Mouse (Mus musculus) embryonic facial prominence, embryonic 13.5 days (tissue): ENCODE data around the gene Myo1d. TPM values are rescaled to one million over a fixed set of nuclear protein-coding genes. Genes with fewer than 3 reads are reported as not detected.

Experiments used
- ATAC-seq: fragments of 200-750 bp; cut with Nextera tagmentation; 2 replicates; pipeline ENCODE4 v1.8.0; 2017; ENCODE audit warnings: low read depth; ENCODE audit not compliant: insufficient number of reproducible peaks, insufficient read depth, low FRiP score, low TSS enrichment
- H3K27ac ChIP-seq: fragments of 300-500 bp; sonication (generic); 2 replicates; pipeline ENCODE4 v1.5.1; 2015; ENCODE audit warnings: moderate library complexity, mild to moderate bottlenecking, inconsistent platforms
- H3K27me3 ChIP-seq: fragments of 300-500 bp; sonication (generic); 2 replicates; pipeline ENCODE4 v1.6.1; 2015; ENCODE audit warnings: mild to moderate bottlenecking, inconsistent platforms
- H3K36me3 ChIP-seq: fragments of 300-500 bp; sonication (generic); 2 replicates; pipeline ENCODE4 v1.6.1; 2015; ENCODE audit warnings: mild to moderate bottlenecking, inconsistent platforms
- H3K4me1 ChIP-seq: fragments of 300-500 bp; sonication (generic); 2 replicates; pipeline ENCODE4 v1.6.1; 2015; ENCODE audit warnings: inconsistent platforms
- H3K4me2 ChIP-seq: fragments of 300-500 bp; sonication (generic); 2 replicates; pipeline ENCODE4 v1.6.1; 2015; ENCODE audit warnings: moderate library complexity, mild to moderate bottlenecking, inconsistent platforms
- H3K4me3 ChIP-seq: fragments of 300-500 bp; sonication (generic); 2 replicates; pipeline ENCODE4 v1.5.1; 2015; ENCODE audit warnings: mild to moderate bottlenecking, inconsistent platforms
- H3K9ac ChIP-seq: fragments of 300-500 bp; sonication (generic); 2 replicates; pipeline ENCODE4 v1.6.1; 2015; ENCODE audit warnings: mild to moderate bottlenecking, inconsistent platforms
- H3K9me3 ChIP-seq: fragments of 300-500 bp; sonication (generic); 2 replicates; pipeline ENCODE4 v1.6.1; 2016; ENCODE audit warnings: inconsistent platforms
- WGBS: fragments of 180-500 bp; shearing (Covaris S2); methylation state at CpG from one replicate; pipeline ENCODE4 v1.1.7; 2015; ENCODE audit warnings: mixed read lengths; 5-methylcytosine and 5-hydroxymethylcytosine counted together
- polyA plus RNA-seq: library from polyadenylated mRNA; unstranded; fragments of >200 nt; fragmentation: Nextera tagmentation; extraction: Ambion mirVana; gene quantifications from 2 replicates; pipeline ENCODE4 v1.2.1, GENCODE M21; 2015

The Myo1d gene
- polyA plus RNA-seq, 1 experiment from 2014 or later, result 7.7 TPM

DNA sequence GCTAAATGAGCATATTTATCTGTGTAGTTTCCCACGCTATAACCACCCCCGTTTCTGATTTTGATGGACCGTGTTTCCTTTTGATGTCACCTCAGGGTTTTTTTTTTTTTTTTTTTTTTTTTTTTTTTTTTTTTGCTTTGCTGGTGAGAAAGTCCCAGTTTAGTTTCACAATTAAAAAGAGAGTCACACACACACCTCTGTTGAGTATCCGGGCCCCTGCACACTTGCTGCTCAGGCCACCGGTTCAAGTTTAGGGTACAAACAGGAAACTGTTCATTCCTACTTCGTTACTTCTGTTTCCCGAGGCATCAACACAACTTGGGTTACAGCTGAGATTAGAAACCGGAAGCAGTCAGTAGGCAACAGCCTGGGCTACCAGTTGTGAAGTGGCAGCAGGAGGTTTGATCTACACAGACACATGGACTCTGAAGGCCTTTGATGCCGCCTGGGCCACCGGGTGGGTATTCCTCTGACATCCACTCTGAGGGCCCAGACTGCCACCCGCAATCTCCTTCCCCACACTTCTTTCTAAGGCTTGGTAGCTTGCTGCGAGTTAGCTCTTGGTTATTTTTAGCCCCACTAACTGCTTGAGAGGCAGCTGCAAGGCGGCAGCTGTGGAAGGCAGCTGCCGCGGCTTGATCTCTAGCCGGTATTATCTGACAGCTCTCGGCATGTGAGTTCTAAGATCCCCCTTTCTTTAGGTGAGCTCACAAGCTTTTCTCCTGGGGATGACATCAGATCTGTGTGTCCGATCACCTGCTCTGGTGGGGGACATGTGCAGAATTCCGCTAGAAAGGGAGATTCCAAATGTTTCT is 271.3 kb downstream of the Myo1d start:
- peak overlapping the region; percentile 11; the same call in 1 of the 2 replicates for H3K9ac ChIP-seq
- H3K9me3 ChIP-seq, result no peaks in the 10 kb centered on the region
- 32% methylated on average over 19 of the region's 19 CpGs for WGBS
- H3K36me3 ChIP-seq, result no peaks in the 10 kb centered on the region
- H3K4me1 ChIP-seq, result peaks cover 25% of the 10 kb centered on the region
- no peak overlapping the region for H3K4me3 ChIP-seq
- H3K27ac ChIP-seq, result 0 out of 2 replicates have a peak overlapping the region, but pooled peaks have one; percentile 16
- H3K27me3 ChIP-seq, result no peaks in the 10 kb centered on the region
- H3K4me2 ChIP-seq, result peak overlapping the region; percentile 9; the same call in 1 of the 2 replicates
- ATAC-seq, result no peak

DNA sequence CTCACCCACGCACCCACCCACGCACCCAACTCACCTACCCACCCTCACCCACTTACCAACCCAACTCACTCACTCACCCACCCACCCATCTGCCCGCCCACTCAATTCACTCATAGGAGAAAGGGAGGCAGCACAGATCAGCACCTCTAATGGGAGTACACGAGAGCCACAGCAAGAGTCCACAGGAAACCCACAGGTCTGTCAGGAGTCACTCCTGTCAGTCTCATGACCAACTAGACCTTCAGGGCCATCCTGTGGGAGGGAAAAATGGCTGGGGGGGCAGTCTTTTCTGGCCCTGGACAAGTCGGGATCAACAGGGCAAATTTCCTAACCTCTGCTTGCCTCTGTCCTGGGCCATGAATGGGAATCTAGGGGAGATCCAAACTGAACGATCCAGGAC is 272.0 kb downstream of the Myo1d start:
- H3K9ac ChIP-seq, result no peak overlapping the region
- no peak for ATAC-seq
- no peaks in the 10 kb centered on the region for H3K27me3 ChIP-seq
- no peaks in the 10 kb centered on the region for H3K36me3 ChIP-seq
- H3K9me3 ChIP-seq, result no peaks in the 10 kb centered on the region
- peaks cover 26% of the 10 kb centered on the region for H3K4me1 ChIP-seq
- no peak overlapping the region for H3K4me3 ChIP-seq
- no peak overlapping the region for H3K27ac ChIP-seq
- 79% methylated on average over 6 of the region's 6 CpGs for WGBS
- H3K4me2 ChIP-seq, result no peak overlapping the region

DNA sequence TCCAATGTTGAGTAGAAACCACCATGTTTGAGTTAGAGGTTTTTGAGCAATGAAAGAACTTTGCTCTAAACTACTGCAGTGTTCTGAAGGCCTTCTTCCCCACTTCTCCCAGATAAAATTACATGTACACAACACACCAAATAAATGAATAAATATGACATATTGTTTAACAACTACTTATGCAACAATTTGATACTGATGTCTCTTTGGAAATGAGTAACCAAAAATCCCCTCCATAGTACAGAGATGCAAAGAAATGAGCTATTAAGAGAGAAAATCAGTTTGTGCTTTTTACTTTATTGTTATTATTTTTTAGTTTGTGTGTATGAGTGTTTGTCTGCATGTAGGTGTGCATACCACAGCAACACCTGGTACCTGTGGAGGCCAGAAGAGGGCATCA is 273.3 kb downstream of the Myo1d start:
- H3K36me3 ChIP-seq, result no peaks in the 10 kb centered on the region
- H3K27ac ChIP-seq, result no peak overlapping the region
- no peak overlapping the region for H3K4me3 ChIP-seq
- H3K4me2 ChIP-seq, result no peak overlapping the region
- no peak overlapping the region for H3K9ac ChIP-seq
- H3K4me1 ChIP-seq, result peaks cover 26% of the 10 kb centered on the region
- no peak for ATAC-seq
- no peaks in the 10 kb centered on the region for H3K9me3 ChIP-seq
- no peaks in the 10 kb centered on the region for H3K27me3 ChIP-seq

DNA sequence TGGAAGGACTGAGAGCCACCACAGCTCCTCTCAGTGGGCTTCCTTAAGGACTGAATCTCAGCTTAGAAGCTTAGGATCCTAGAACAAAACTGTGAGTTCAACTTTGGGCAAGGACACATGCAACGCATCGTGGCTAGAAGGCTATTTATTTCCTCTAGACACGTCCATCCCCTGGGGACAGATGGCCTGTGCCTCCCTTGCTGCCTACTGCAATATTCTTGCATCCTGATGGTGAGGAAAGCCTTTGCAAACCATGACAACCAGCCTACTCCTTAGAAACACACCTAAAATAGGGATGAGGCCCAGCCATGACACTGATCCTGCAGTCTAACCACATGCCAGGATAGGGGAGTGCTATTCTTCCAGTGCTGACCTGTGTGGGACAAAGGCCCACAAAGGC is 274.2 kb downstream of the Myo1d start:
- H3K9me3 ChIP-seq, result no peaks in the 10 kb centered on the region
- H3K4me3 ChIP-seq, result no peak overlapping the region
- H3K36me3 ChIP-seq, result no peaks in the 10 kb centered on the region
- 86% methylated on average over 3 of the region's 3 CpGs for WGBS
- no peaks in the 10 kb centered on the region for H3K27me3 ChIP-seq
- no peak overlapping the region for H3K4me2 ChIP-seq
- no peak for ATAC-seq
- no peak overlapping the region for H3K27ac ChIP-seq
- no peak overlapping the region for H3K9ac ChIP-seq
- H3K4me1 ChIP-seq, result peaks cover 26% of the 10 kb centered on the region

DNA sequence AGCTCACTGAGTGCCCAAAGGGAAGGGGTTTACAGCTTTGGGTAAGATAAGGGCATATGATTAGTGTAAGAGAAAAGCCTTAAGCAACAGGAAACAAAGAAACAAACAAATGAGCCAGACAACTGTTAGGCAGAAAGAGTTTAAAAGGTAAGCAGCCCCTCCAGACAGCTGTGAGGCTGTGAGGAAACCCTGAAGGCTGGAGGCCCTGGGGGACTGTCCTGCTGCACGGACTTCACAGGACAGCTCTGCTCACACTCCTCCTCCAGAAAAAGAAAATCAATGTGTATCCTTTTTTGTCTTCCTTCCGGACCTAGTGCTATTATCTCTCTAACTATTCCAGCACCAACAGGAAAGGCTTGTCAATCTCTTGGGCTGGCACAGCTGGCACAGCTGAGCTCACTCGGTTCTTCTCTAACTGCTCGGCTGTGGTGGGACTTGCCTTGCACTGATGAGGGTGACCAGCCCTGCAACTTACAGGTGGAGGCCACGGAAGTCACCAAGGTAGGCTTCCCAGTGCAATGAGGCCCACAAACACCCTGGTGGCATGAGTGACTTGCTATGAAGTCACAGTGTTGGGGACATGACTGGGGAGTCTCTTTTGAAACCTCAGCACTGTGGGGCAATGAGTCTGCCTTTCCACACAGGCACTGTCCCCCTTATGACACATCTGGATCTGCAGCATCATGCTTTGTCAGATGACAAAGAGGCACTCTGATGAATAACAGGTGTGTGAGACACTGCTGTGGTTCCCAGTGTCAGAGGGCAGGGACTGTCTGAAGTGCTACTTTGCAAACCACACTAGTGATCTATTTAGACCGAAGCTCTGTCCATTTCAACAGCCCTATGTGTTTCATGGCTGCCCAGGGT is 275.1 kb downstream of the Myo1d start:
- Histone ChIP-seq H3K27ac (0 out of 2 replicates have a peak overlapping the region, but pooled peaks have one; percentile 5), H3K36me3 (no peaks in the 10 kb centered on the region), H3K27me3 (no peaks in the 10 kb centered on the region), H3K9me3 (no peaks in the 10 kb centered on the region), H3K4me2 (peak overlapping the region; percentile 12; the same call in 1 of the 2 replicates), H3K9ac (no peak overlapping the region; the same call in 1 of the 2 replicates), H3K4me3 (no peak overlapping the region), H3K4me1 (peaks cover 29% of the 10 kb centered on the region)
- WGBS, result 38% methylated on average over 6 of the region's 6 CpGs
- no peak for ATAC-seq

DNA sequence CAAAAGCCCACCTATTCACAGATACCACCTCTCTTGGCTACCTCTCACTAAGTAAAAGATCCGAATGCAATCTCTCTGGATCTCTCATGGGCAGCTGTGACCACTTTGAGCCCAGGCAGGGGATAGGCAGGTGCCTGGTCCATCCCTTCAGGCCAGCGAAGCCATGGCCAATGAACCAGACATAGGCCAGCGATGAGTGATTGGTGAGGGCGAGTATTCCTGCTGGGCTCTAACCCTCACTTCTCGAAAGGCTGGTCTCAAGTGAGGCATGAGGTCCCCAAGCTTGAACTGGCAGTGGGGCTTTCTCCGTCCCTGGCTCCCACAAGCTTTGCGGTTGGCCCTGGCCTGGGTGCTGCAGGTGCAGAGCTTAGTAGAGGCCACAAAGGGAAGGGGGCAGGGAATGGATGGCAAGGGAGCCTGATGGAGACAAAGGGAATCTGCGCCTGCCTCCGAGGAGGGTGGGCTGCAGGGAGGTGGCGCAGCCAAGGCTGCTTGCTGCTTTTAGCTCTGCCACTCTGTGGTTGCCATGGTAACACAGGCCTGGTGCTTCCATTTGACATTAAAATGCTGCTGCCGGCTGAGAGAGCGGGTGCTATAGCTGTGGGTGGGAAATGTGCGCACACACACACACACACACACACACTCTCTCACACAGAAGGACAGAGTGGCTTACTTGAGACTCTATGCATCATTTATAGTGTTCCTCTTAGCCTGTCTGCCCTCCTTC is 275.9 kb downstream of the Myo1d start:
- H3K36me3 ChIP-seq, result no peaks in the 10 kb centered on the region
- H3K9me3 ChIP-seq, result no peaks in the 10 kb centered on the region
- H3K27me3 ChIP-seq, result no peaks in the 10 kb centered on the region
- peak overlapping the region; percentile 12 for H3K4me2 ChIP-seq
- WGBS, result 26% methylated on average over 13 of the region's 13 CpGs
- no peak overlapping the region for H3K4me3 ChIP-seq
- 0 out of 2 replicates have a peak overlapping the region, but pooled peaks have one; percentile 5 for H3K27ac ChIP-seq
- ATAC-seq, result peak; percentile 74; the same call in 1 of the 2 replicates
- peaks cover 33% of the 10 kb centered on the region for H3K4me1 ChIP-seq
- H3K9ac ChIP-seq, result no peak overlapping the region; the same call in 1 of the 2 replicates

DNA sequence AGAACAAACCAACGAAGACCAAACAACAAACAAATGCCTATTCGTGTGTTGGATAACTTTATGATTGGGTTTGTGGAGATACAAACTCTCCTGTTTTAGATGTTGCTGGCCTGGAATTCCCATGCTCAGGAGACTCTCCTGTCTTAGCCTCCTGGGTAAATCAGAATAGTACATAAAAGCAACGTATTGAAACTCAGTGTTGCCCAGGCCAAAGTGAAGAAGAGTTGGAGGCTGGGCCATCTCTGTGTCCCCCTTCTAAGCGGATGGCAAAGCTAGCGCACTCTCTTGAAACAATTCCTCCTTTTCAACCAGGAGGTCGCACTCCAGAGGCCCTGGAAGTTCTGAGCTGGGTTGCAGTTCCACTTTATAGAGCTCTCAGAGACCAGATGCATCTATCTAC is 276.5 kb downstream of the Myo1d start:
- no peak overlapping the region for H3K9ac ChIP-seq
- H3K27me3 ChIP-seq, result no peaks in the 10 kb centered on the region
- no peak for ATAC-seq
- no peak overlapping the region for H3K4me3 ChIP-seq
- no peaks in the 10 kb centered on the region for H3K9me3 ChIP-seq
- no peaks in the 10 kb centered on the region for H3K36me3 ChIP-seq
- H3K4me2 ChIP-seq, result no peak overlapping the region
- H3K4me1 ChIP-seq, result peaks cover 33% of the 10 kb centered on the region
- 78% methylated on average over 6 of the region's 6 CpGs for WGBS
- no peak overlapping the region for H3K27ac ChIP-seq

DNA sequence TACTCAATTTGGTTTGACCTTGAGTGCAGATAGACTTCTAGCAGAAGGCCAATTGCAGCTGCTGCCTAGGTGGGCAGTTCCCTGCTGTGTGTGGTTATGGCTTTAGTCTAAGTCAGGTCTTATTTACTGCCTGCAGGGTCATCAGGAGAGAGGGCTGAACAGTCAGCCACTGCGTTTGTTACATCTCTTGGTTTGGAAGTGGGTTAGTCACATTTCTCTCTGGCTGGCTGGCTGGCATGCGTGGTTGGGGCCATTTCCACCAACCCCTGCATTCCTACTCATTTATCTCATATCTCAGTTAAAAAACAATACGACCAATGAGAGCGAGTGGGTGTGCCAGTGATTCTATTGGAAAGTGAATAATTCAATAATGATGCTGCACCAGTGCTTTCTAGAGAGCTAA is 280.3 kb downstream of the Myo1d start:
- Histone ChIP-seq H3K4me1 (peaks cover 29% of the 10 kb centered on the region), H3K36me3 (no peaks in the 10 kb centered on the region), H3K9ac (no peak overlapping the region), H3K27me3 (no peaks in the 10 kb centered on the region), H3K27ac (no peak overlapping the region), H3K4me3 (no peak overlapping the region), H3K9me3 (no peaks in the 10 kb centered on the region), H3K4me2 (no peak overlapping the region)
- ATAC-seq, result no peak
- WGBS, result 59% methylated on average over 4 of the region's 4 CpGs

DNA sequence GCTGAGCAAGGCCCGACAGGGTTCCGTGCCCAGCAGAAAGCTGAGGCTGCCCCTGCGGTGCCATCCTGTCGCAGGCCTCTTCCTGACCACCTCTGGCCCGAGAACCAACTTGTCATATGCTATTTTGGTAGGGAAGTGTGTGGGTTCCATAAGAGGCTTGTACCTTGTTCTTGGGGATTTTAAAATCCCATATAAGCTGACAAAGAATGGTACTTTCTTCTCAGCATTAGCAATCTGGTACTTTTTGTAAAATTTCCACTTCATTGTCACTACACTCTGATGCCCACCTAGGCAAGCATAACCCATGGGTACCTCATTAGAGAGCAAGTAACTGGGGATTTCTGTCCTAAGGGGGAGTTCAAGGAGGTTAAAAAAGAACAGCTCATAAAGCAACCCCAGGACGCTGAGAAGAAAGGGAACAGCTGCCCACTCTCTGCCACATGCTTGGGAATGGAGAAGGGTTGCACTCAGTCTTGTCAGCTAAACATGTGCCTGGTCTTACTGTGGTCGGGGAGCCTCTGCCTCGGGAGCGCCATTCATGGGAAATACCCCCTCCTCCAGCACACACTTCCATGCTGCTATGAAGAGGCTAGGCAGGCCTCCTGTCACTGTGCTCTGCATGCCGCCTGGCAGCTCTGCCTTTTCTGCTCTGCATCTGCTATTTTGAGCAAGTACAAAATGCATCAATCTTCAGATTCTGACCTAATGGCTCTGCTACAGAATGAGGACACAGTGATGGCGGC is 281.3 kb downstream of the Myo1d start:
- H3K9me3 ChIP-seq, result no peaks in the 10 kb centered on the region
- H3K27me3 ChIP-seq, result no peaks in the 10 kb centered on the region
- H3K4me2 ChIP-seq, result no peak overlapping the region
- ATAC-seq, result no peak
- H3K27ac ChIP-seq, result peak overlapping the region; percentile 4; the same call in 1 of the 2 replicates
- peaks cover 18% of the 10 kb centered on the region for H3K4me1 ChIP-seq
- WGBS, result 69% methylated on average over 11 of the region's 11 CpGs
- H3K9ac ChIP-seq, result no peak overlapping the region
- H3K36me3 ChIP-seq, result no peaks in the 10 kb centered on the region
- no peak overlapping the region for H3K4me3 ChIP-seq

DNA sequence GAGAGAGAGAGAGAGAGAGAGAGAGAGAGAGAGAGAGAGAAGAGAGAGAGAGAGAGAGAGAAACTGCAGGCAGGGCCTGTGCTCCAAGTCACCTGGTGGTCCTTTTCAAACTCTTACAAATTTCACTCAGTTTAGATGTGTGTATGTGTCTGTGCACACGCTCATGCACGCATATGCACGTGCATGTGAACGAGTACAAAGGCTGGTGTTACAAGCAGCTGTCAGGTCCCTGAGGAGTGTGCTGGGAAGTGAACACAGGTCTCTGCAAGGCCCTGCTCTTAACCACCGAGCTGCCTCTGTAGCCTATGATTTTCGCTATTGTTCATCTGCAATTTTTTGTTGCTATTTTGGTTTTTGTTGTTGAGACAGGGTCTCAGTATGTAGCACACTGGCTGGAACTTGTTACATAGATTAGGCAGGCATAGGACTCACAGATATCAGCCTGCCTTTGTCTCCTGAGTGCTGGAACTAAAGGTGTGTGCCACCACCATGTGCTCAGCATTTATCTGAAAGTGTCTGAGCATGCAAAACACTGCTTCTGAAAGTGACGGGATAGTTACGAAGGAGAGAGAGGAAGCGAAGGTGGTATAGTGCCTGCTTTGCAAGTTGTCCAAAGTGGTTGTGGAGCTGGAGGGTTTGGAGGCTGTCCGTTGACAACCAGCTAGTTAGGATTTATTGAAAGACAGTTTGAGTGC is 282.5 kb downstream of the Myo1d start:
- no peak overlapping the region for H3K27ac ChIP-seq
- no peak for ATAC-seq
- no peaks in the 10 kb centered on the region for H3K36me3 ChIP-seq
- WGBS, result 79% methylated on average over 10 of the region's 10 CpGs
- no peaks in the 10 kb centered on the region for H3K27me3 ChIP-seq
- no peaks in the 10 kb centered on the region for H3K9me3 ChIP-seq
- no peak overlapping the region for H3K4me2 ChIP-seq
- H3K9ac ChIP-seq, result no peak overlapping the region
- H3K4me3 ChIP-seq, result no peak overlapping the region
- H3K4me1 ChIP-seq, result peaks cover 17% of the 10 kb centered on the region
